Mouse (Mus musculus): Measurements from ENCODE around the gene Kat2b.
"Not testable (repeated sequence)": the region's sequence is repeated elsewhere in the genome, so short reads cannot be mapped to it uniquely, and the experiment has no call there.

The Kat2b gene

GRCm38 (mm10) chr17:53569829-53570228, 3.2 kb downstream of the Kat2b start:
- no peak for DNase-seq (ENCODE audit: extremely low read depth, low read depth, low spot score)

GRCm38 (mm10) chr17:53570361-53570875, 3.8 kb downstream of the Kat2b start:
- no peak for DNase-seq (ENCODE audit: extremely low read depth, low read depth, low spot score)

GRCm38 (mm10) chr17:53570932-53571331, 4.3 kb downstream of the Kat2b start:
- DNase-seq (ENCODE audit: extremely low read depth, low read depth, low spot score), result not testable (repeated sequence)

DNA sequence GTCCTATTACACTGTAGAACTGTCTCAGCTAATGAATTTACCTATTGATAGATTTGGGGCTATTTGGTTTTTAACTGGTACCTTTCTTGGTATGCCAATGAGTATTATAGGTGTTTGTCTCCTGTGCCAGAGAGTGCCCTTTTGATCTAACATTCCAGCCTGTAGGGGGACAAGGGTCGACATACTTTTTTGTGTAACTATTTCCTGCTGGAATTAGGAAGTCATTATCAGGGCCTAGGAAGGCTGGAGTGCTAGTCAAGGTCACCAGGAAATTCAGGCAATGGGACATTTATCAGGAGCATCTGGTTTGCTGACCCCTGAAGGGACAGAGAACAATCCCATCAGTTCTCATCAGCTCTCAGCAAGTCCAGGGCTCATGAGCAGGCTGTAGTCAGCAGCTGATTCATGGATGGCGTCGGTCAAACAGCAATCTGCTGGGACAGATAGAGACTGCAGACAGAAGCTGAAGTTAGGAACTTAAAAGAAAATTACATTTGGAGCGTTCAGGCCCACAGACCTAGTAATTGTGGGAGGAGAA, 6.4 kb downstream of the Kat2b start:
- no peak for DNase-seq (ENCODE audit: extremely low read depth, low read depth, low spot score)

- no peak for DNase-seq (ENCODE audit: extremely low read depth, low read depth, low spot score)
These were observed 10.5 kb downstream of the Kat2b start for GRCm38 (mm10) chr17:53577151-53577550.

DNA sequence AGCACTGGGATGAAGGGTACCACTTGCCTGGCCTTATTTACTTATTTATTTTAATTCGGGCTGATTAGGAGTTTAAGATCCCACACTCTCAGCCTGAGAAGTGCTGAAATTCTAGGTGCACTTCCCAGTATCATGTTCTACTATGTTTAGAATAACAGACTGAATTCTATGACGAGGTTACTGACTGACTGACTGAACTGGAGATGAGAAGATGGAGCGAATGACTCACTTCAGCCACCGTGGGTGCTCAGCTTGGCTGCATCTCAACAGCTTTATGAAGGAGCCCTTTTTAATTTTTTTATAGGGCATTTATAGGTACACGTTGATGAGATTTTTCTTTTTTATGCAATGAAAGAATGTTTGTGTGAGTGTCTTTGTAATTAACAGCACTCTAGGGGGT, 11.1 kb downstream of the Kat2b start:
- DNase-seq (ENCODE audit: extremely low read depth, low read depth, low spot score), result no peak

GRCm38 (mm10) chr17:53578249-53578648, 11.6 kb downstream of the Kat2b start:
- DNase-seq (ENCODE audit: extremely low read depth, low read depth, low spot score), result no peak

DNA sequence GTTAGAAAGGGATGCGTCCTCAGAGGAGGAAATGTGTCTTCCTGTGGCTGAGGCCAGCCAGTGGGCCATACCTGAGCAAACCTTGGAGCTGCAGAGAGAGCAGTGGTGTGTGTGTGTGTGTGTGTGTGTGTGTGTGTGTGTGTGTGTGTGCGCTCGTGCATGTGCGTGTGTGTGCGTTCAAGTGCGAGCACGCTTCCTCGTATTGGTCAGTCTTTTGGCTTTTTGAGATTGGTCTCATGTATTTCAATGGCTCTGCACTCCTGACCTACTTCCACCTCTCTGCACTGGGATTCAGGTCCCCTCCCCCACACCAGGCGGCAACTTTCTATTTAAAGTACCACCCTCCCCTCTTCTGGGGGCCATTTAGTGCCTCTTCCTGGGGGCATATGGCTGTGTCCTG, 12.1 kb downstream of the Kat2b start:
- no peak for DNase-seq (ENCODE audit: extremely low read depth, low read depth, low spot score)

- DNase-seq (ENCODE audit: extremely low read depth, low read depth, low spot score), result no peak
These were observed 13.0 kb downstream of the Kat2b start for GRCm38 (mm10) chr17:53579612-53580011.

- DNase-seq (ENCODE audit: extremely low read depth, low read depth, low spot score), result peak; percentile 71
These were observed 13.6 kb downstream of the Kat2b start for GRCm38 (mm10) chr17:53580237-53580636.

GRCm38 (mm10) chr17:53582026-53582585, 15.4 kb downstream of the Kat2b start:
- no peak for DNase-seq (ENCODE audit: extremely low read depth, low read depth, low spot score)

DNA sequence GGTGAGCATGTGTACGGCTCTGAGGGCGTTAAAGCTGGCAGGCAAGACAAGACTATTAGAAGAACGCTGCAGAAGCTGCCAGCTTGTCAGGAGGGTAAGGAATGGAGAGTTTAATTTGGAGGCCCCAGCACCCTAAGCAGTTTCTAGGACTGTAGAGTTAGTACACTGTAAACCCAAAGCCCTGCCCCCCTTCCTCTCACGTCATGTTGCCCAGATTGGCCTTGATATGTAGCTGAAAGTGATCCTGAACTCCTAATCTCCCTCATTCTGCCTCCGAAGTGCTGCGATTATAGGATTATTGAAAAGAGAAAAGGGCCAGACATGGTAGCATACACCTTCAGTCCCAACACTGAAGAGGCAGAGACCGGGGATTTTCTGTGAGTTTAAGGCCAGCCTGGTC, 16.1 kb downstream of the Kat2b start:
- no peak for DNase-seq (ENCODE audit: extremely low read depth, low read depth, low spot score)

- DNase-seq (ENCODE audit: extremely low read depth, low read depth, low spot score), result no peak
These were observed 17.4 kb downstream of the Kat2b start for GRCm38 (mm10) chr17:53583846-53584579.

GRCm38 (mm10) chr17:53587074-53587851, 20.6 kb downstream of the Kat2b start:
- DNase-seq (ENCODE audit: extremely low read depth, low read depth, low spot score), result peak; percentile 100

DNA sequence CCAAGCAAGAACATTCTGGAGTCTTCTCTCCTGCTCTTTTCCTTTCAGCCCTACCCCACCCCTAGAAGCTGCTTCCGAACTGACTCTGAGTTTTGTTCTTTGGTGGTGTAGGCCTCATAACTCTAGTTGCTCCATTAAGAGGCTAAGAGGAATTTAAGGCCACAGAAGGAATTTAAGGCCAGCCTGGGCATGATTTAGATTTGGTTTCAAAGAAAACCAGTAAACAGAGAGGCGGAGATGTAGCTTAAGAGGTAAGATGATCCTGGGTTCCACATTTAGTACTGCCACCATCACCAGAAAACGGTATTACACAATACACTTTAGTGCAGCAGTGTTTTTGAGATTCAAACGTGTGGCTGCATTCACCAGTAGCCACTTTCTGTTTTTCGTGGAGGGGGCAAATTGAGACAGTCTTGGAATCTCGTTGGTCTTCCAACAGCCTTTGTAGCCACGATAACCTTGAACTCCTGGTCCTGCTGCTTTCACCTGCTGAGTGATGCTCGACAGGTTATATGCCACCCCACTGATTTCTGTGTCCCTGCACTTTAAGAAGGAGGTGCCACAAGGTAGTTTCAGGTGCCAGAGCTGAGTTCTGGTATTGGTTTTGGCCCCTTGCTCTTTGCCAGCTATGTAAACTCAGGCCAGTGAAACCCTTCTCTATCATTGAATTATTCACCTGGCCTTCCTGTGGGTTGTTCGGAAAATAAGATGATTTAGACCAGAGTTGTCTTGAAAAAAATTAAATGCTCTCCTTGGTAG, 21.6 kb downstream of the Kat2b start:
- no peak for DNase-seq (ENCODE audit: extremely low read depth, low read depth, low spot score)

GRCm38 (mm10) chr17:53590110-53590509, 23.4 kb downstream of the Kat2b start:
- DNase-seq (ENCODE audit: extremely low read depth, low read depth, low spot score), result no peak

- no peak for DNase-seq (ENCODE audit: extremely low read depth, low read depth, low spot score)
These were observed 25.2 kb downstream of the Kat2b start for GRCm38 (mm10) chr17:53591910-53592309.

- DNase-seq (ENCODE audit: extremely low read depth, low read depth, low spot score), result no peak
These were observed 27.9 kb downstream of the Kat2b start for GRCm38 (mm10) chr17:53594590-53594989.

DNA sequence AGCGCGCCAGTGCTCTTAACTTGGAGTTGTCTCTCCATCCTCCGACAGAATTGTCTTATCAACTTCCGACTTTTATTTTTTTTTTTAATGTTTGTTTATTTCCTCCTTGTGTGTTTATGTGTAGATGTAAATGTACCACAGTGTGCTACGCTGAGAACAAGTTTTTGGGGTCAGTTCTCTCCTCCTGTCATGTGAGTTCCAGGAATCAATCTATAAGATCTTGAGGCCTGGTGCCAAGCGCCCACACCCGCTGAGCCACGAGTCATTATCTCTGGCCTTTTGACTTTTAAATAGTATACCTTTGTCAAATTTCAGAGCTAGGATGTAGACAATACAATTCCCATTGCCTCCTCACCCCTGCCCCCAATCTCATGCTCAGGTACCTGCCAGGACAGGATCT, 28.9 kb downstream of the Kat2b start:
- DNase-seq (ENCODE audit: extremely low read depth, low read depth, low spot score), result no peak

DNA sequence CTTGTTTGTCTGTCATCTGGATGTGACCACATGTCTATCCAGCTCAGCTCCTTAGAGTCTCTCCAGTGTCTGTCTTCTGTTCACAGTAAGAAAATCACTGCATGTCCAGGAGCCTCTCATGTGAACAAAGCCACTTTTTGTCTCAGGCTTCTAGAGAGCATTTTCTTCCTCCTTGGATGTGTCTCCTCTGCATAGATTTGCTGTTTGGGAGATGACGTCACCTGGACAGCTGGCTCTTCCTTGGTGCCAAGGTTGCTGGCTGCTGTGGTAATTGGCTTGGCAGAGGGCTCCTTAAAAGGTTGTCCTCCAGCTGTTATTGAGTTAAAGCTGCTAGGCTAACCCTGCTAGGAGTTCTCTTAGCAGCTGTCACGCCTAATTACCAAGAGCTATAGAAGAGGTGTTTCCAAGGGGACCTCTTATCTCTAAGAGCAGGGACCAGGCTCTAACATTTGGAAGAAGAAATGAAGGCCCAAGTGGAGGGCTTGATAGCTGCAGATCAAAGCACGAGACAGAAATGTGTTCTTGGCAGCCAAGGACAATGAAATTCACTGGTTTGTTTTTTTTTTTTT, 29.7 kb downstream of the Kat2b start:
- no peak for DNase-seq (ENCODE audit: extremely low read depth, low read depth, low spot score)

All from fat pad, adult 2 months (tissue).